Mouse (Mus musculus): ENCODE measurements around the gene Dnajc16. TPM values are rescaled to one million over a fixed set of nuclear protein-coding genes. Genes with fewer than 3 reads are reported as not detected.

Gene Dnajc16
- total and polyA plus RNA-seq, 3 experiments = 3.2 to 6.8 TPM; not detected in 1

DNA sequence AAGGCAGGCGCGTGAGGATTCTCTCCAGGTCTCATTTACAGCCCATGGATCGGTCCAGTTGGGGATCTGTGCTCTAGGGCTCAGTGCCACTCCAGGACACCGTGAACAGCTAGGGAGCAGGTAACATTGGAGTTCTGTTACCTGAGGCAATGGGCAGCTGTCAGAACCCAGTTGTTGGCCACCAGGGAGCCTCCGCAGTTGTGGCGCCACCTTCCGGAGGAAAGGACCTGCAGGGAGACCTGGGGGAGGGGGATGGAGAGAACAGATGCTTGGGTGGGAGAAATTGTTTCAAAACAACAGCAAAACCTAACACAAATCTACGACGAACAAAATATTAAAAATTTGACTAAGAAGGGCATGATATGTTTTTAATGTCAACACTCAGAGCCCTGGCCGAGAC, 31.4 kb upstream of the Dnajc16 start:
- no peaks in the 10 kb centered on the region for H3K27me3 ChIP-seq (ENCODE audit: control insufficient read depth in 1 of 2, insufficient read depth in 2 of 2, low read length in 2 of 2)
- DNase-seq (ENCODE audit: low read depth, low spot score) = no peak
- no peaks in the 10 kb centered on the region for H3K4me1 ChIP-seq (ENCODE audit: control insufficient read depth in 1 of 2, insufficient read depth in 2 of 2, low read length in 2 of 2)
- H3K36me3 ChIP-seq (ENCODE audit: control insufficient read depth in 1 of 2, insufficient read depth in 2 of 2, low read length in 2 of 2) = no peaks in the 10 kb centered on the region
- H3K9me3 ChIP-seq (replicated peaks; ENCODE audit: insufficient read depth, low read length) = no peaks in the 10 kb centered on the region
- no peak overlapping the region for H3K9ac ChIP-seq (ENCODE audit: control insufficient read depth, low read depth, low read length, poor library complexity, severe bottlenecking)
- no peak overlapping the region for H3K27ac ChIP-seq (ENCODE audit: control insufficient read depth, low read depth, low read length)
- TF ChIP-seq BHLHE40 (IDR thresholded peaks at IDR 0.05; ENCODE audit: borderline replicate concordance, low read depth, low read length) = no peak
- TF ChIP-seq UBTF (IDR thresholded peaks at IDR 0.05; ENCODE audit: borderline replicate concordance, insufficient read depth, low read depth, low read length) = no peak
- no peak for TF ChIP-seq TBP (IDR thresholded peaks at IDR 0.05; ENCODE audit: low read depth, low read length)
- no peak for TF ChIP-seq POLR2AphosphoS2 (IDR thresholded peaks at IDR 0.05; ENCODE audit: low read length)
- TF ChIP-seq NRF1 (IDR thresholded peaks at IDR 0.05; ENCODE audit: insufficient read depth, low read depth, low read length, poor library complexity, severe bottlenecking) = no peak
- TF ChIP-seq MAFK (IDR thresholded peaks at IDR 0.05; ENCODE audit: borderline replicate concordance, low read depth, low read length) = no peak
- no peak for TF ChIP-seq POLR2AphosphoS5 (IDR thresholded peaks at IDR 0.05; ENCODE audit: borderline replicate concordance, low read depth, low read length)
- TF ChIP-seq USF1 (IDR thresholded peaks at IDR 0.05; ENCODE audit: low read depth, low read length) = no peak
- no peak for TF ChIP-seq MAX (IDR thresholded peaks at IDR 0.05; ENCODE audit: low read length)
- no peak for TF ChIP-seq POLR2A (IDR thresholded peaks at IDR 0.05; ENCODE audit: control insufficient read depth in 1 of 2, insufficient read depth in 1 of 2, low read depth in 1 of 2, low read length in 2 of 2, poor library complexity in 1 of 2)
- TF ChIP-seq MXI1 (IDR thresholded peaks at IDR 0.05; ENCODE audit: low read depth, low read length) = no peak
- TF ChIP-seq SIN3A (IDR thresholded peaks at IDR 0.05; ENCODE audit: low read length) = no peak
- no peak for TF ChIP-seq KAT2A (conservative IDR thresholded peaks at IDR 0.05; ENCODE audit: low read depth, low read length)
- TF ChIP-seq TAL1 (IDR thresholded peaks at IDR 0.05; ENCODE audit: low read length) = no peak
- TF ChIP-seq SMC3 (IDR thresholded peaks at IDR 0.05; ENCODE audit: low read depth, low read length) = no peak
- no peak for TF ChIP-seq JUND (IDR thresholded peaks at IDR 0.05; ENCODE audit: low read depth, low read length)
- no peak for TF ChIP-seq E2F4 (IDR thresholded peaks at IDR 0.05; ENCODE audit: borderline replicate concordance, low read depth, low read length)
- no peaks in the 10 kb centered on the region for H3K79me2 ChIP-seq (ENCODE audit: control insufficient read depth, insufficient read depth, low read length, poor library complexity)
- no peak overlapping the region for H3K4me3 ChIP-seq (ENCODE audit: control insufficient read depth in 1 of 2, insufficient read depth in 1 of 2, low read depth in 2 of 2, low read length in 2 of 2)

GRCm38 (mm10) chr4:141821178-141821577, 30.4 kb upstream of the Dnajc16 start:
- Histone ChIP-seq H3K27ac (ENCODE audit: control insufficient read depth, low read depth, low read length) (no peak overlapping the region), H3K9me3 (replicated peaks; ENCODE audit: insufficient read depth, low read length) (no peaks in the 10 kb centered on the region)
- TF ChIP-seq JUND (IDR thresholded peaks at IDR 0.05; ENCODE audit: low read depth, low read length) (no peak), BHLHE40 (IDR thresholded peaks at IDR 0.05; ENCODE audit: borderline replicate concordance, low read depth, low read length) (no peak), MYB (IDR thresholded peaks at IDR 0.05; ENCODE audit: low read depth, low read length) (no peak), USF2 (IDR thresholded peaks at IDR 0.05; ENCODE audit: borderline replicate concordance in 1 of 2, insufficient read depth in 1 of 2, low read depth in 1 of 2, low read length in 2 of 2) (no peak), TAL1 (IDR thresholded peaks at IDR 0.05; ENCODE audit: low read length) (no peak)

More at GRCm38 (mm10) chr4:141821178-141821577, 30.4 kb upstream of the Dnajc16 start:
- no peaks in the 10 kb centered on the region for H3K36me3 ChIP-seq (ENCODE audit: control insufficient read depth in 1 of 2, insufficient read depth in 2 of 2, low read length in 2 of 2)
- no peak for DNase-seq (ENCODE audit: low read depth, low spot score)
- no peak overlapping the region for H3K4me3 ChIP-seq (ENCODE audit: control insufficient read depth in 1 of 2, insufficient read depth in 1 of 2, low read depth in 2 of 2, low read length in 2 of 2)
- H3K9ac ChIP-seq (ENCODE audit: control insufficient read depth, low read depth, low read length, poor library complexity, severe bottlenecking) = no peak overlapping the region
- no peaks in the 10 kb centered on the region for H3K27me3 ChIP-seq (ENCODE audit: control insufficient read depth in 1 of 2, insufficient read depth in 2 of 2, low read length in 2 of 2)
- H3K79me2 ChIP-seq (ENCODE audit: control insufficient read depth, insufficient read depth, low read length, poor library complexity) = no peaks in the 10 kb centered on the region
- H3K4me1 ChIP-seq (ENCODE audit: control insufficient read depth in 1 of 2, insufficient read depth in 2 of 2, low read length in 2 of 2) = no peaks in the 10 kb centered on the region

Measured in MEL (cell line).